Mouse (Mus musculus): Measurements from ENCODE around the gene Timmdc1. TPM values are rescaled to one million over a fixed set of nuclear protein-coding genes. Genes with fewer than 3 reads are reported as not detected.

The Timmdc1 gene
- total RNA-seq, 2 experiments from 2014 or later, result 30.5 to 32.9 TPM

Other genes starting within 250 kb of the Timmdc1 start
- not detected for gene Nr1i2, start 227.8 kb downstream of the Timmdc1 start, total RNA-seq (2021)
- gene Maats1, start 180.5 kb downstream of the Timmdc1 start, total RNA-seq (2021), result 1 to 10 TPM; 1.7 to 1.8 TPM
- gene Cox17, start 175.7 kb downstream of the Timmdc1 start, total RNA-seq (2021), result 10 to 100 TPM; 66.5 to 94.2 TPM
- not detected for gene Gm21987, start 175.6 kb downstream of the Timmdc1 start, total RNA-seq (2021)
- gene Popdc2, start 160.5 kb downstream of the Timmdc1 start, total RNA-seq (2021), result under 1 TPM; 0.23 to 0.42 TPM
- under 1 TPM; 0.62 to 0.98 TPM for gene Pla1a, start 89.5 kb downstream of the Timmdc1 start, total RNA-seq (2021)
- gene Adprh, start 70.0 kb downstream of the Timmdc1 start, total RNA-seq (2021), result 10 to 100 TPM; 60.5 to 62.9 TPM
- gene Cd80, start 67.1 kb downstream of the Timmdc1 start, total RNA-seq (2021), result under 1 TPM; 0.18 to 0.42 TPM
- 10 to 100 TPM; 39.4 to 44.2 TPM for gene Poglut1, start 27.6 kb upstream of the Timmdc1 start, total RNA-seq (2021)
- gene Tmem39a, start 36.0 kb upstream of the Timmdc1 start, total RNA-seq (2021), result 10 to 100 TPM; 24.3 to 25.3 TPM
- 10 to 100 TPM; 21.1 to 24.2 TPM for gene Arhgap31, start 190.6 kb upstream of the Timmdc1 start, total RNA-seq (2021)
- gene B4galt4, start 219.6 kb upstream of the Timmdc1 start, total RNA-seq (2021), result 10 to 100 TPM; 27.7 to 31.2 TPM